Mouse (Mus musculus): ENCODE measurements around the gene Ptprg.

The Ptprg gene

GRCm38 (mm10) chr14:11687541-11687940, 134.2 kb downstream of the Ptprg start:
- DNase-seq (ENCODE audit: low read depth), result no peak

- no peak for DNase-seq (ENCODE audit: low read depth)
Observed at GRCm38 (mm10) chr14:11688142-11688541, 134.8 kb downstream of the Ptprg start.

DNA sequence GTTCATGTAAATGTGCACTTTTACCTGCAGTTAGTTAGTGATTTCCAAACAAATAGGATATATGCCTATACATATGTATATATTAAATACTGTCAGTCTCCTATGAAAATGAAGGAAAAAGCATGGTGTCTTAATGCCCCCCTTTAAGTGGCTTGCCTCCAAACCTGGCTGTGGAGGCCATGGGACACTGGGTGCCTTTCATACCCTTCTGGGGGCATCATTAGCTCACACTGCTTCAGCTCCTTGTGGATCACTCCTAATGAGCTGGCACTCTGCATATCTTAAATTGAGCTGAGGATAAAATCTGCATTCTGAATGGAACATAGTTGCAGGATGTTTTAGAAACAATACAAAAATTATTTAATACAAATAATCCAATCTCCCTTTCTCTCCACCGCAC, 136.7 kb downstream of the Ptprg start:
- no peak for DNase-seq (ENCODE audit: low read depth)

DNA sequence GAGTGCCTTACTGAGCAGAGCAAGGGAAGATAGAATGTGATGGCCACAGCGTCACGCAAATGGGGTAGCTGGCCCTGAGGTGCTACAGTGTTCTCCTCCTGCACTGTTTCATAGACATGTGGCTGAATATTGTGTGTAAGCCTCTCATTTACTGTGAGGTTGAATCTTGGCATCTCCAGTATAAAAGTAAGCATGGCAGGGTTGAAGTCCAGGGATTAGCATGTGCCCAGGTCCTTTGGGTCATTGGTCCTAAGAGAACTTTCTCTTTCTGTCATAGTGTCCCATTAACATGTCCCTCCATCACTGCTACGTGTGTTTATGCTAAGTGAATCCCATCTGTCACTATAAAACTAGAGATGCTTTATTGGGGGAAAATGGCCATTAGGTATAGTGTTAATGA, 138.2 kb downstream of the Ptprg start:
- no peak for DNase-seq (ENCODE audit: low read depth)

- no peak for DNase-seq (ENCODE audit: low read depth)
Observed at GRCm38 (mm10) chr14:11698880-11699279, 145.5 kb downstream of the Ptprg start.

DNA sequence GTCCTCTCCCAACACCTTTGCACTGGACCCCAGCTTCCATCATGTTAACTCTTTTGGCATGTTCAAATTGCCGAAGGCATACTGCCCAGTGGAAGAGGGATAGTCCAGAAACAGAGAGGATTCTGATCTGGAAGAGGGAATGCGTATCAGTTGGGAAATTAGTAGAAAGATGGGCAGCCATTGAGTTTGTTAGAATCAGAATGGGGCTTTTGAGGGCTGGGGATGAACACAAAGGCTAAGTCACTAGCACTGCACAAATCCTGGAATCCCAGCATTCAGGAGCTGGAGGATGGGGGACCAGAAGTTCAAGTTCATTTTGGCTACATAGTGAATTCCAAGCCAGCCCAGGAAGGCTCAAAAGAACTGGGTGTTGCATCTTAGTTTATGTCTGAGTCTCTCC, 146.3 kb downstream of the Ptprg start:
- no peak for DNase-seq (ENCODE audit: low read depth)

GRCm38 (mm10) chr14:11701516-11702249, 148.4 kb downstream of the Ptprg start:
- no peak for DNase-seq (ENCODE audit: low read depth)

- no peak for DNase-seq (ENCODE audit: low read depth)
Observed at GRCm38 (mm10) chr14:11702770-11703477, 149.6 kb downstream of the Ptprg start.

DNA sequence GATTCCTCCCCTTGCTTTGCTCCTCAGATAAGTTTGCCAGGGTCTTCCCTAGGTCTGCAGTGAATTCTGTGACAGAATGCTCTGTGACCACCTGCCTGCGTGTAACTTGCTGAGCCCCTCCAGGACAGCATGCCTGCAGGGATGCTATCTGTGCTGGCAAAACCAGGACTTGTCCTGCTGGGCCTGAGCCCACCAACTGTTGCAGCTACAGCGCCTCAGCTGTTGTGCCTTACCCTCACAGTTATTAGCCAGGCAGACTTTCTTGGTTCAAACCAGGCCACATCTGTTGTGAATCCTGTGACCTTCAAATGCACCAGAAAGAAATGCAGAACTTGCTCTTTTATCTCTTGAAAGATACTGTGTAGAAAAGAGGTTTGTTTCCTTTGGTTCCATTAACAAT, 151.5 kb downstream of the Ptprg start:
- DNase-seq (ENCODE audit: low read depth), result no peak

- no peak for DNase-seq (ENCODE audit: low read depth)
Observed at GRCm38 (mm10) chr14:11709352-11709751, 156.0 kb downstream of the Ptprg start.

- no peak for DNase-seq (ENCODE audit: low read depth)
Observed at GRCm38 (mm10) chr14:11709798-11710197, 156.5 kb downstream of the Ptprg start.

DNA sequence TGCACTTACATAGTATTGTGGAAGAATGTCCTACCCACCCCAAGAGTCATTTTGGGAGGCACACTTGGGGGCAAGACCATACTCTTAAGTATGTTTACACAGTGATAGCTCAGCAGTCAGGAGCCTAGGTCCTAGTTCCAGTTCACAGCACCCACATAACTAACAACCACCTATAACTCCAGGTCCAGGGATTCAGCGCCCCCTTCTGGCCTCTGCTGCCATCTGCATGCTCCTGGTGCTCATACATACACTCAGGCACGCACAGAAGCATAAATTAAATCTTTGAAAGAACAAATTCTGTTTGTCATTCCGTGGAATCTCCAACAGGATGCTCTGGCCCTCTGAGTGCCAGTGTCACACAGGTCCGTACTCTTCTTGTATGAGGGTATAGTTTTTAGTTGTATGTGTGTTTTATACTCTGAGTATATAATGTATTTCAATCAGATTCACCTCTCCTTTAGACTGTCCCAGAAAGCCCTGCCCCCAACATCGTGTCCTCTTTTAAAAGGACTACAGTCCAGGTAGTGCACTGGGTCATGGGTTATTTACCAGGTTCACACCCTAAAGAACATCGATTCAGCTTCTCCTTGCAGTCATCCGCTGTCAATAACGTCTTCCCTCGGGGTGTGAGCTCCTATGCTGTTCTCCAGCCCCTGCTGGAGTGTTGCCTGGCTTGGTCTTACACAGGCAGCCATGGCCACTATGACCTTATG, 157.2 kb downstream of the Ptprg start:
- DNase-seq (ENCODE audit: low read depth), result no peak

GRCm38 (mm10) chr14:11712146-11712545, 158.8 kb downstream of the Ptprg start:
- DNase-seq (ENCODE audit: low read depth), result no peak

DNA sequence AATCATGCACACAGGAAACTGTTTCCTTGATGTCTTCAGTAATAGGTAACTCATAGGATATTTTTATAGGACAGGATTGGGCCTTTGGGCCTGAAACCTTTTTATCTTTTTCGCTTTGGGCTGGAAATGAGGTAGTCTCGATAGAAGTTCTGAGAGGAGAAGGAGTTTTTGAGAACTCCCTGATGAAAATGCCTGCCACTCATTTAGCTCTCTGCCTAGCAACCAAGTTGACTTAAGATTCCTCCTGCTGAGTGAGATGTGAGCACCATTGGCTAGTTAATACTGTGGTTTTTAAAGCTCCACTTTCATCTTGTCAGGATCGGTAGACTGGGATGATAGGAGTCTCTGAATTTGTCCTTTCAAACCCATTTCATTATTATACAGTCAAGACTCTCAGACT, 162.9 kb downstream of the Ptprg start:
- DNase-seq (ENCODE audit: low read depth), result no peak

GRCm38 (mm10) chr14:11718201-11718600, 164.9 kb downstream of the Ptprg start:
- DNase-seq (ENCODE audit: low read depth), result no peak

- no peak for DNase-seq (ENCODE audit: low read depth)
Observed at GRCm38 (mm10) chr14:11719259-11719658, 165.9 kb downstream of the Ptprg start.

GRCm38 (mm10) chr14:11722101-11722500, 168.8 kb downstream of the Ptprg start:
- DNase-seq (ENCODE audit: low read depth), result no peak

DNA sequence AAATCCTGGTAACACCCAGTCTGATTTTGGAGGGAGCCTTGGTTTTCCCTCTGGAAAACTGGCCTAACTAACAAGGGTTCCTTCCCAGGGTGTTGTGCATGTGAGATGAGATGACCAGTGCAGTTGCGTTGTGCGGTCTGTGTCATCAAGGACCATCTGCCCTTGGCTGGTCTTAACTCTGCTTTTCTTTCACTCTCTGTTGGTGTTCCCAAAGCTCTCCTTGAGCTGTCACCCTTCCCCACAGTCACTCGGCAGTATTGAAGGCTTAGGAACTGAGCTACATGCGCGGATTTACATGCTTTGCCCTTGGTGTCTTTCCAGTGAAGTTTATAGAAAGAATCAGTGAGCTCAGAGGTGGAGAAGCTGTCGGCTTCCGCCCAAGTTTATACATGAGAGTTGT, 170.5 kb downstream of the Ptprg start:
- no peak for DNase-seq (ENCODE audit: low read depth)

GRCm38 (mm10) chr14:11731223-11731920, 178.0 kb downstream of the Ptprg start:
- no peak for DNase-seq (ENCODE audit: low read depth)

DNA sequence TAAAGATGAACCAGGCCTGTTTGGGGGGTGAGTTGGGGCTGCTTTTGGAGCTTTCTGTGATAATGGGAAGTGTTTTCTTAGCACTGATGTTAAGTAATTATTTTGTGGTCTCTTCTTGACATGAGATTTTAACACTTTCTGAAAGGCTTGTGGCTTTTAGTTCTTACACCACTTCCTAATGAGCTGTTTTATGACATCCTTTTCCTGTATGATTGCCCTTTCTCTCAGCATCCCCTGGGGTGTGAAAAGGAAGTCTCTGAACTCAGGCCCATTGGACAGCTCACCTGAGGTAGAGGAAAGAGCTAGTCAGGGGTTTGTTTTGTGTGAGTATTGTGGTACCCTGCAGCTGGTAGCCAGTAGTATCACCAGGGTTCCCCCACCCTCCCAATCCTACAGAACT, 179.0 kb downstream of the Ptprg start:
- DNase-seq (ENCODE audit: low read depth), result no peak

DNA sequence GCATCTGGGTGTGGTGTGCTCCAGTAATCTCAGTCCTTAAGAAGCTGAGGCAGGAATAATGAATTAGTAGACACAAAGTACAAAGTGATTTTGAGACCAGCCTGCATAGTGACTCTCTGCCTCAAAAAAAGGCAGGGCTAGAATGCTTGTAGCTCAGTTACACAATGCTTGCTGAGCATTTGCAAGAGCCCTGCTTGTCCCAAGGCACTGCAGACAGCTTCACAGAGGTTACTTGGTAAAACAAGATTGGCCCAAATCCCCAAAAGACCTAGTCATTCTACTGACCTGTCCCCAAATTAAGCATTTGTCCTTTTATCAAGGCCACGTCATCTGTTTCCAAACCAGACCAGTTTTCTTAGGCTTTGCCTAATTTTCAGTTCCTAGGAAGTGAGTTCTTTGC, 190.4 kb downstream of the Ptprg start:
- no peak for DNase-seq (ENCODE audit: low read depth)

- no peak for DNase-seq (ENCODE audit: low read depth)
Observed at GRCm38 (mm10) chr14:11752678-11753077, 199.3 kb downstream of the Ptprg start.

Data from naive thymus-derived CD4-positive, alpha-beta T cell, adult 2 months (primary cell).